ENCODE assay signal across 9 mouse cellular contexts in the genomic region with DNA sequence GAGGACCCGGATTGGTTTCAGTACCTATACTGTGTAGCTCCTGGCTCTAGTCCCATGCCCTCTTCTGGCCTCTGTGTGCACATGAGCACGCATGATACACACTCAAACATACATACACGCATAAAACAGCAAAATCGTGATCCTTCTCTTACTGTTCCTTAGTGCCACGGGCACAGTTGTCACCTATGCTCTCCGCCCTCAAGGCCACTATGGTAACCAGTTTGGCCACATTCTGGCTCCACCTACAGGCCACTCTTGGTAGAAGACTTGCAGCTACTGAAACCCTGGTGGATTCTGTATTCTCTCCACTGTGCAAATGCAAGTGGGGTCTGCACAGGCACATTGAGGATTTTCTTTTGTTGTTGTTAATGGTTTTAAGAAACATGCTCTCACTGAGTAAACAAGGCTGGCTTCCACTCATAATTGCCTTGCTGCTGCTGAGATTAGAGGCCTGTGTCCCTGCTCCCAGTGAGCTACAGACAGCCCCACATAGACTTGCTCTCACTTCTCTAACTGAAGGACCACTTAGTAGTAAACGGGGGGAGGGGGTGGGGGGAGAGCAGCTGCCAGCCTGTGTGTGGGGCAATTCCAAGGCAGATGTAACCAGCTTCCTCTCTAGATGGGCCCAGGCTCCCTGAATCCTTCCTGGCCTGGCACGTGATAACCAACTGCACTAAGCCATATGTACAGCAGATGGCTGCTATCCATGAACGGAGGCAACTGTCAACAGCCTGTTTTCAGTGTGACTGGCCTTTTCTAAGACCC. TPM values are rescaled to one million over a fixed set of nuclear protein-coding genes. Genes with fewer than 3 reads are reported as not detected.
DNase-seq lines count a peak whose midpoint lies in the region; ATAC-seq and TF ChIP-seq lines count a peak whose summit lies in the region.
"Had no signal": no experiment of that assay in that cellular context is flagged by ENCODE, and none has a peak within 500 bp of the region (broad histone marks: within the 10 kb centered on the region; RNA-seq: fewer than 3 reads in every experiment).

No protein-coding gene starts in this region.

- no peaks in the 10 kb centered on the region; the same call in 1 of the 2 replicates for H3K4me1 ChIP-seq in bone marrow, adult 2 months (ENCODE audit: control insufficient read depth, insufficient read depth, low read length)
- H3K4me1 ChIP-seq in embryonic fibroblast, embryonic 13.5 days (ENCODE audit: control insufficient read depth, insufficient read depth, low read length) = no peaks in the 10 kb centered on the region
- H3K4me1 ChIP-seq in liver, embryonic 16.5 days (ENCODE audit: control insufficient read depth, low read depth, low read length) = no peaks in the 10 kb centered on the region; the same call in 1 of the 2 replicates
- H3K4me1 ChIP-seq in neural tube, embryonic 11.5 days (ENCODE audit: control insufficient read depth, insufficient read depth, low read length) = no peaks in the 10 kb centered on the region
- H3K4me1 ChIP-seq in stomach, embryonic 16.5 days (ENCODE audit: control insufficient read depth, insufficient read depth, low read length) = no peaks in the 10 kb centered on the region

- H3K27ac ChIP-seq in bone marrow, adult 2 months (ENCODE audit: control insufficient read depth, insufficient read depth, low read depth, low read length, poor library complexity) = no peak overlapping the region
- H3K27ac ChIP-seq in embryonic fibroblast, embryonic 13.5 days (ENCODE audit: insufficient read depth, low read length) = no peak overlapping the region
- H3K27ac ChIP-seq in liver, embryonic 16.5 days (ENCODE audit: low read length) = no peak overlapping the region
- no peak overlapping the region for H3K27ac ChIP-seq in neural tube, embryonic 11.5 days (ENCODE audit: low read depth, low read length)
- no peak overlapping the region for H3K27ac ChIP-seq in stomach, embryonic 16.5 days (ENCODE audit: low read length)
- H3K27ac ChIP-seq: embryonic facial prominence, embryonic 13.5 days had no signal

- H3K9ac ChIP-seq in liver, embryonic 16.5 days (ENCODE audit: low read depth, low read length) = no peak overlapping the region
- no peak overlapping the region for H3K9ac ChIP-seq in neural tube, embryonic 11.5 days (ENCODE audit: low read length)
- no peak overlapping the region for H3K9ac ChIP-seq in stomach, embryonic 16.5 days (ENCODE audit: low read length)
- H3K9ac ChIP-seq: embryonic facial prominence, embryonic 13.5 days had no signal

- H3K4me3 ChIP-seq in bone marrow, adult 2 months (replicated peaks; ENCODE audit: control insufficient read depth, low read depth, low read length) = no peak overlapping the region
- no peak overlapping the region for H3K4me3 ChIP-seq in embryonic fibroblast, embryonic 13.5 days (ENCODE audit: insufficient read depth, low read length)
- no peak overlapping the region for H3K4me3 ChIP-seq in liver, embryonic 16.5 days (ENCODE audit: low read depth, low read length)
- H3K4me3 ChIP-seq in neural tube, embryonic 11.5 days (ENCODE audit: low read depth, low read length) = no peak overlapping the region
- H3K4me3 ChIP-seq in stomach, embryonic 16.5 days (replicated peaks; ENCODE audit: low read length) = no peak overlapping the region
- H3K4me3 ChIP-seq: embryonic facial prominence, embryonic 13.5 days had no signal

- WGBS in bone marrow, adult 2 months = 34% methylated on average over 9 of the region's 9 CpGs
- WGBS in liver, embryonic 16.5 days (ENCODE audit: insufficient replicate concordance) = 25% methylated on average over 9 of the region's 9 CpGs
- 47% methylated on average over 9 of the region's 9 CpGs for WGBS in neural tube, embryonic 11.5 days
- WGBS in stomach, embryonic 16.5 days = 40% methylated on average over 9 of the region's 9 CpGs

- peak; percentile 74 for TF ChIP-seq CTCF in bone marrow, adult 2 months (IDR thresholded peaks at IDR 0.05; ENCODE audit: control insufficient read depth, insufficient read depth, low read length)
- TF ChIP-seq CTCF in embryonic fibroblast, embryonic 13.5 days (IDR thresholded peaks at IDR 0.05; ENCODE audit: borderline replicate concordance, insufficient read depth, low read length) = peak; percentile 74

- H3K27me3 ChIP-seq in liver, embryonic 16.5 days (ENCODE audit: control insufficient read depth, insufficient read depth, low read depth, low read length) = no peaks in the 10 kb centered on the region
- H3K27me3 ChIP-seq in neural tube, embryonic 11.5 days (ENCODE audit: control insufficient read depth, insufficient read depth, low read length) = no peaks in the 10 kb centered on the region
- no peaks in the 10 kb centered on the region for H3K27me3 ChIP-seq in stomach, embryonic 16.5 days (ENCODE audit: control insufficient read depth, insufficient read depth, low read length)
- H3K27me3 ChIP-seq: embryonic facial prominence, embryonic 13.5 days had no signal

- DNase-seq in CD8-positive naive resting alpha-beta T cell, adult 2 months (ENCODE audit: low read depth in 2 of 2, low spot score in 2 of 2) = peak; percentile 54 to 75
- DNase-seq in heart, postnatal 10 days = peak; percentile 78 to 89
- DNase-seq in layer of hippocampus, adult 11-12 months (ENCODE audit: low spot score) = peak; percentile 86
- DNase-seq in neural tube, embryonic 11.5 days (ENCODE audit: low spot score) = peak; percentile 64

- peak; percentile 35 for ATAC-seq in liver, embryonic 16.5 days (ENCODE audit: low read depth)
- 0 out of 2 replicates have a peak, but pooled peaks have one; percentile 55 for ATAC-seq in neural tube, embryonic 11.5 days (ENCODE audit: insufficient read depth, low FRiP score, low TSS enrichment)
- peak; percentile 67 for ATAC-seq in stomach, embryonic 16.5 days (ENCODE audit: insufficient read depth, low FRiP score)

- H3K36me3 ChIP-seq in liver, embryonic 16.5 days (ENCODE audit: control insufficient read depth, insufficient read depth) = peaks cover 19% of the 10 kb centered on the region
- peaks cover 14% of the 10 kb centered on the region for H3K36me3 ChIP-seq in neural tube, embryonic 11.5 days (ENCODE audit: control insufficient read depth, insufficient read depth, low read length)
- peaks cover 13% of the 10 kb centered on the region for H3K36me3 ChIP-seq in stomach, embryonic 16.5 days (ENCODE audit: control insufficient read depth, insufficient read depth, low read length)

- no peak for TF ChIP-seq POLR2A in bone marrow, adult 2 months (IDR thresholded peaks at IDR 0.05; ENCODE audit: borderline replicate concordance, control insufficient read depth, low read depth, low read length)
- no peak for TF ChIP-seq POLR2A in embryonic fibroblast, embryonic 13.5 days (IDR thresholded peaks at IDR 0.05; ENCODE audit: low read depth, low read length)

- no peaks in the 10 kb centered on the region for H3K9me3 ChIP-seq in liver, embryonic 16.5 days (replicated peaks; ENCODE audit: control insufficient read depth, low read length)
- H3K9me3 ChIP-seq in neural tube, embryonic 11.5 days (ENCODE audit: control insufficient read depth, low read length) = no peaks in the 10 kb centered on the region
- H3K9me3 ChIP-seq in stomach, embryonic 16.5 days (replicated peaks; ENCODE audit: control insufficient read depth, low read length) = no peaks in the 10 kb centered on the region
- H3K9me3 ChIP-seq: embryonic facial prominence, embryonic 13.5 days had no signal

- no peak overlapping the region for H3K4me2 ChIP-seq in liver, embryonic 16.5 days (ENCODE audit: low read depth, low read length)
- H3K4me2 ChIP-seq in neural tube, embryonic 11.5 days (ENCODE audit: low read depth) = no peak overlapping the region
- no peak overlapping the region for H3K4me2 ChIP-seq in stomach, embryonic 16.5 days (ENCODE audit: low read depth, low read length)
- H3K4me2 ChIP-seq: embryonic facial prominence, embryonic 13.5 days had no signal

- intact Hi-C loops in heart, postnatal 10 days (cut with DNase I) = loop anchor here (5.0 kb wide), 1 partner anchor 291 kb away; no protein-coding TSS in a partner anchor

RNA-seq across cellular contexts. Expression of gene Atp5mpl, which starts 8.5 kb away (rescaled TPM):
- 196 and 245 TPM in 2 replicates for polyA plus RNA-seq in bone marrow, adult 2 months (2011; ENCODE audit: insufficient read depth, insufficient read length, low replicate concordance, missing spikeins)
- 334 and 342 TPM in 2 replicates for polyA plus RNA-seq in embryonic fibroblast, embryonic 13.5 days (2011; ENCODE audit: insufficient read length, low read depth, missing spikeins)
- total RNA-seq in heart, postnatal 10 days (2021) = 1,000 to 10,000 TPM; 1,429 to 1,432 TPM
- polyA plus RNA-seq in liver, embryonic 16.5 days (2015; fragmentation: Nextera tagmentation; extraction: Ambion mirVana) = 457 and 494 TPM in 2 replicates
- polyA plus RNA-seq in neural tube, embryonic 11.5 days (2014; fragmentation: Nextera tagmentation; extraction: Ambion mirVana) = 613 and 635 TPM in 2 replicates
- polyA plus RNA-seq in stomach, embryonic 16.5 days (2015; fragmentation: Nextera tagmentation; extraction: Ambion mirVana) = 648 and 711 TPM in 2 replicates

RNA-seq across cellular contexts. Expression of gene Tdrd9, which starts 13.1 kb away (rescaled TPM):
- polyA plus RNA-seq in bone marrow, adult 2 months (2011; ENCODE audit: insufficient read depth, insufficient read length, low replicate concordance, missing spikeins) = not detected in 2 replicates
- polyA plus RNA-seq in embryonic fibroblast, embryonic 13.5 days (2011; ENCODE audit: insufficient read length, low read depth, missing spikeins) = not detected in 2 replicates
- total RNA-seq in heart, postnatal 10 days (2021) = under 1 TPM; 0.15 to 0.26 TPM
- 0.07 and 0.14 TPM in 2 replicates for polyA plus RNA-seq in liver, embryonic 16.5 days (2015; fragmentation: Nextera tagmentation; extraction: Ambion mirVana)
- polyA plus RNA-seq in neural tube, embryonic 11.5 days (2014; fragmentation: Nextera tagmentation; extraction: Ambion mirVana) = 1.2 and 1.5 TPM in 2 replicates
- 0.13 and 0.14 TPM in 2 replicates for polyA plus RNA-seq in stomach, embryonic 16.5 days (2015; fragmentation: Nextera tagmentation; extraction: Ambion mirVana)

RNA-seq across cellular contexts. Expression of gene Rd3l, which starts 22.8 kb away (rescaled TPM):
- polyA plus RNA-seq in bone marrow, adult 2 months (2011; ENCODE audit: insufficient read depth, insufficient read length, low replicate concordance, missing spikeins) = not detected in 2 replicates
- polyA plus RNA-seq in embryonic fibroblast, embryonic 13.5 days (2011; ENCODE audit: insufficient read length, low read depth, missing spikeins) = not detected in 2 replicates
- total RNA-seq in heart, postnatal 10 days (2021) = under 1 TPM; 0.26 to 0.64 TPM
- polyA plus RNA-seq in liver, embryonic 16.5 days (2015; fragmentation: Nextera tagmentation; extraction: Ambion mirVana) = 0.09 TPM in 1 of 2 replicates, not detected in the other
- polyA plus RNA-seq in neural tube, embryonic 11.5 days (2014; fragmentation: Nextera tagmentation; extraction: Ambion mirVana) = not detected in 2 replicates
- not detected in 2 replicates for polyA plus RNA-seq in stomach, embryonic 16.5 days (2015; fragmentation: Nextera tagmentation; extraction: Ambion mirVana)
- polyA plus RNA-seq: embryonic facial prominence, embryonic 13.5 days had no signal

RNA-seq across cellular contexts. Expression of gene Ppp1r13b, which starts 50.4 kb away (rescaled TPM):
- polyA plus RNA-seq in bone marrow, adult 2 months (2011; ENCODE audit: insufficient read depth, insufficient read length, low replicate concordance, missing spikeins) = 9.6 and 10.9 TPM in 2 replicates
- 8.8 and 9.4 TPM in 2 replicates for polyA plus RNA-seq in embryonic fibroblast, embryonic 13.5 days (2011; ENCODE audit: insufficient read length, low read depth, missing spikeins)
- 10 to 100 TPM; 23.4 to 26.8 TPM for total RNA-seq in heart, postnatal 10 days (2021)
- polyA plus RNA-seq in liver, embryonic 16.5 days (2015; fragmentation: Nextera tagmentation; extraction: Ambion mirVana) = 1.4 and 1.9 TPM in 2 replicates
- 10.2 and 11.8 TPM in 2 replicates for polyA plus RNA-seq in neural tube, embryonic 11.5 days (2014; fragmentation: Nextera tagmentation; extraction: Ambion mirVana)
- 8.3 and 10.6 TPM in 2 replicates for polyA plus RNA-seq in stomach, embryonic 16.5 days (2015; fragmentation: Nextera tagmentation; extraction: Ambion mirVana)
